In genomic region chr12:80729758-80730530, GRCm38 (mm10) we compare ENCODE assay signal across 11 mouse cellular contexts. TPM values are rescaled to one million over a fixed set of nuclear protein-coding genes. Genes with fewer than 3 reads are reported as not detected.
DNase-seq lines count a peak whose midpoint lies in the region; ATAC-seq lines count a peak whose summit lies in the region.
"Had no signal": no experiment of that assay in that cellular context is flagged by ENCODE, and none has a peak within 500 bp of the region (broad histone marks: within the 10 kb centered on the region; RNA-seq: fewer than 3 reads in every experiment).

No protein-coding gene starts in this region.

- H3K27ac ChIP-seq in hindbrain, embryonic 16.5 days (ENCODE audit: low read depth, low read length), result no peak overlapping the region
- H3K27ac ChIP-seq in hindbrain, embryonic 12.5 days, result no peak overlapping the region
- H3K27ac ChIP-seq in lung, embryonic 15.5 days, result no peak overlapping the region
- H3K27ac ChIP-seq: neural tube, embryonic 12.5 days had no signal

- H3K4me3 ChIP-seq in hindbrain, embryonic 16.5 days (ENCODE audit: low read length), result no peak overlapping the region
- no peak overlapping the region for H3K4me3 ChIP-seq in hindbrain, embryonic 12.5 days
- H3K4me3 ChIP-seq in lung, embryonic 15.5 days, result no peak overlapping the region
- H3K4me3 ChIP-seq: neural tube, embryonic 12.5 days had no signal

- H3K27me3 ChIP-seq in hindbrain, embryonic 16.5 days (replicated peaks; ENCODE audit: control insufficient read depth, insufficient read depth, low read length), result no peaks in the 10 kb centered on the region
- H3K27me3 ChIP-seq in hindbrain, embryonic 12.5 days, result peaks cover 5% of the 10 kb centered on the region; the same call in 1 of the 2 replicates
- H3K27me3 ChIP-seq in lung, embryonic 15.5 days, result peaks cover 5% of the 10 kb centered on the region; the same call in 1 of the 2 replicates
- H3K27me3 ChIP-seq: neural tube, embryonic 12.5 days had no signal

- peaks cover 2% of the 10 kb centered on the region for H3K4me1 ChIP-seq in hindbrain, embryonic 16.5 days (ENCODE audit: control insufficient read depth, insufficient read depth, low read depth, low read length)
- H3K4me1 ChIP-seq in hindbrain, embryonic 12.5 days, result no peaks in the 10 kb centered on the region
- H3K4me1 ChIP-seq in lung, embryonic 15.5 days, result peaks cover 4% of the 10 kb centered on the region; the same call in 1 of the 2 replicates

- peak; percentile 75 for DNase-seq in 416B (ENCODE audit: low read depth)
- peak; percentile 19 for DNase-seq in fat pad, adult 2 months (ENCODE audit: extremely low read depth, low read depth, low spot score)
- DNase-seq in spleen, postnatal 10 days (ENCODE audit: low spot score in 2 of 2), result no peak
- DNase-seq in adrenal gland, postnatal 4 days (ENCODE audit: low spot score in 2 of 2), result no peak

- H3K4me2 ChIP-seq in hindbrain, embryonic 16.5 days (ENCODE audit: low read length), result no peak overlapping the region
- H3K4me2 ChIP-seq in hindbrain, embryonic 12.5 days (replicated peaks), result no peak overlapping the region
- no peak overlapping the region for H3K4me2 ChIP-seq in lung, embryonic 15.5 days

- WGBS in hindbrain, embryonic 16.5 days, result 84% methylated on average over 12 of the region's 12 CpGs
- 89% methylated on average over 12 of the region's 12 CpGs for WGBS in hindbrain, embryonic 12.5 days
- WGBS in lung, embryonic 15.5 days, result 44% methylated on average over 12 of the region's 12 CpGs

- 0 out of 2 replicates have a peak, but pooled peaks have one; percentile 11 for ATAC-seq in hindbrain, embryonic 16.5 days
- no peak; the same call in 1 of the 2 replicates for ATAC-seq in hindbrain, embryonic 12.5 days (ENCODE audit: low FRiP score)
- peak; percentile 80; the same call in 1 of the 2 replicates for ATAC-seq in lung, embryonic 15.5 days (ENCODE audit: borderline replicate concordance, extremely low read depth, low FRiP score, low TSS enrichment)
- ATAC-seq in erythroid progenitor cell, adult 5-6 weeks (replicated peaks; ENCODE audit: low FRiP score, poor library complexity, severe bottlenecking), result no peak

- H3K9me3 ChIP-seq in hindbrain, embryonic 16.5 days (ENCODE audit: control insufficient read depth, low read length), result no peaks in the 10 kb centered on the region
- H3K9me3 ChIP-seq in hindbrain, embryonic 12.5 days (replicated peaks), result no peaks in the 10 kb centered on the region
- H3K9me3 ChIP-seq in lung, embryonic 15.5 days, result no peaks in the 10 kb centered on the region
- H3K9me3 ChIP-seq: neural tube, embryonic 12.5 days had no signal

- H3K9ac ChIP-seq in hindbrain, embryonic 16.5 days (ENCODE audit: low read depth, low read length), result no peak overlapping the region
- H3K9ac ChIP-seq in hindbrain, embryonic 12.5 days, result no peak overlapping the region
- no peak overlapping the region for H3K9ac ChIP-seq in lung, embryonic 15.5 days
- H3K9ac ChIP-seq: neural tube, embryonic 12.5 days had no signal

- no peaks in the 10 kb centered on the region for H3K36me3 ChIP-seq in hindbrain, embryonic 16.5 days (ENCODE audit: control insufficient read depth, insufficient read depth, low read length)
- no peaks in the 10 kb centered on the region for H3K36me3 ChIP-seq in hindbrain, embryonic 12.5 days
- no peaks in the 10 kb centered on the region for H3K36me3 ChIP-seq in lung, embryonic 15.5 days
- H3K36me3 ChIP-seq: neural tube, embryonic 12.5 days had no signal

RNA-seq across cellular contexts. Expression of gene Ccdc177, which starts 30.5 kb away (rescaled TPM):
- polyA plus RNA-seq in hindbrain, embryonic 16.5 days (2015; fragmentation: Nextera tagmentation; extraction: Ambion mirVana), result 2.0 and 2.3 TPM in 2 replicates
- polyA plus RNA-seq in hindbrain, embryonic 12.5 days (2016; fragmentation: Nextera tagmentation; extraction: Ambion mirVana), result 5.9 and 6.7 TPM in 2 replicates
- 0.06 and 0.10 TPM in 2 replicates for polyA plus RNA-seq in lung, embryonic 15.5 days (2015; fragmentation: Nextera tagmentation; extraction: Ambion mirVana)
- not detected in 2 replicates for total RNA-seq in erythroid progenitor cell, adult 5-6 weeks (2015; ENCODE audit: low replicate concordance)
- total RNA-seq in erythroid progenitor cell, adult 5-6 weeks (2017; ENCODE audit: low replicate concordance), result not detected in 2 replicates
- total RNA-seq in adrenal gland, postnatal 4 days (2021), result under 1 TPM; 0.20 to 0.28 TPM
- total RNA-seq: CH12.LX had no signal
- polyA plus RNA-seq: heart, embryonic 14.5 days had no signal

RNA-seq across cellular contexts. Expression of gene Plekhd1, which starts 37.6 kb away (rescaled TPM):
- polyA plus RNA-seq in hindbrain, embryonic 16.5 days (2015; fragmentation: Nextera tagmentation; extraction: Ambion mirVana), result 6.8 and 7.0 TPM in 2 replicates
- 1.7 and 2.0 TPM in 2 replicates for polyA plus RNA-seq in hindbrain, embryonic 12.5 days (2016; fragmentation: Nextera tagmentation; extraction: Ambion mirVana)
- polyA plus RNA-seq in lung, embryonic 15.5 days (2015; fragmentation: Nextera tagmentation; extraction: Ambion mirVana), result 4.0 and 4.2 TPM in 2 replicates
- 0.42 TPM in 1 of 2 replicates, not detected in the other for total RNA-seq in erythroid progenitor cell, adult 5-6 weeks (2015; ENCODE audit: low replicate concordance)
- 2.8 TPM in 1 of 2 replicates, not detected in the other for total RNA-seq in erythroid progenitor cell, adult 5-6 weeks (2017; ENCODE audit: low replicate concordance)
- 1 to 10 TPM in 1 of 2 experiments, under 1 TPM in 1; 0.25 to 2.1 TPM for total RNA-seq in adrenal gland, postnatal 4 days (2021)

Comparison
In these comparisons a context has a peak if more than half of its experiments do, and no peak if none do; other contexts are left out.
1. ATAC-seq: peak in hindbrain, embryonic 16.5 days (single experiment) and lung, embryonic 15.5 days (single experiment); none in hindbrain, embryonic 12.5 days (single experiment) and erythroid progenitor cell, adult 5-6 weeks (single experiment).
2. DNase-seq: peak in 416B (single experiment) and fat pad, adult 2 months (single experiment); none in spleen, postnatal 10 days (0 of 2) and adrenal gland, postnatal 4 days (0 of 2).